Comparison of ENCODE assay signal across 8 mouse cellular contexts in the genomic region with DNA sequence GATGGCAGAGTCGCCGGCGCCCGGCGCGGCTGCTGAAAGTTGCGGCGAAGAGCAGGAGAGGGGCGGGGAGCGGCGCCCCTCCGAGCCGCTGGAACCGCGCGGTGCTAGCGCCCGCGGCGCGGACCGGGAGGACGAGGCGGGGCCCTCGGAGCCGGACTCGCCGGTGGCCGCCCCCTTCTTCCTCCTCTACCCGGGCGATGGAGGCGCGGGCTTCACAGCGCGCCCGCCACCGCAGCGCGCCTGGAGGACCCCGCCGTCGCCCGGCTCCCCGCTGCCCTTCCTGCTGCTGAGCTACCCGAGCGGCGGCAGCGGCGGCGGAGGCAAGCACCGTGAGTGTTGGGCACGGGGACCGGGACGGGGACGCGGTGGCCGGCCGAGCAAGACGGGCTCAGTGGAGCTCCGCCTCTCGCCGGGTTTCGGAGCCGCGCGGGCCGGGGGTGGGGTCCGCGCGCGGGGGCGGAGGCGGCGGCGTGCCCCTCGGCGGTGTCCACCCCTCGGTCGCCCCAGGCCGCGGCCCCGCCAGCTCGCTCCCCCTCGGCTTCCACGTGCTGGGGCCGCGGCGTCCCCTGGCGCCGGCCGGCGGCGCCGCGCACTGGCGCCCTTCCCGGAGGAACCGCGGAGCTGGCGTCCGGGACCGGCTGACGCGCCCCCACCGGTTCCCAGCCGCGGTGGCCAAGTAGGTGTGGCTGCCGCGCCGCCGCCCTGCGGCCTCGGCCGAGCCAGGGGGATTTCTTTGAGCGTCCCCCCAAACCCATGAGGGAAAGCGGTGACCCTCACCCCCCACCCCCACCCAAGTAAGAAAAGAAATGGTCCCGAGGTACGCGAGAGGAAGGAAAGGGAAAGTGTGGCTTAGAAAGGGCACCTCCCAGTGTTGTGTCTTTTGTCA. TPM values are rescaled to one million over a fixed set of nuclear protein-coding genes. Genes with fewer than 3 reads are reported as not detected.
DNase-seq lines count a peak whose midpoint lies in the region; ATAC-seq and TF ChIP-seq lines count a peak whose summit lies in the region.

No protein-coding gene starts in this region.

- peaks cover 13% of the 10 kb centered on the region for H3K4me1 ChIP-seq in embryonic facial prominence, embryonic 15.5 days
- H3K4me1 ChIP-seq in heart, embryonic 14.5 days (ENCODE audit: control insufficient read depth in 2 of 2, insufficient read depth in 2 of 2, low read length in 2 of 2) = peaks cover 0 to 12% of the 10 kb centered on the region in 2 experiments; a peak in 2 of 4 replicates
- peaks cover 3% of the 10 kb centered on the region; the same call in 1 of the 2 replicates for H3K4me1 ChIP-seq in kidney, postnatal 0 days (replicated peaks; ENCODE audit: insufficient read depth, low read length)
- no peaks in the 10 kb centered on the region for H3K4me1 ChIP-seq in lung, embryonic 14.5 days (ENCODE audit: insufficient read depth)
- H3K4me1 ChIP-seq in olfactory bulb, adult 2 months (ENCODE audit: control insufficient read depth, insufficient read depth, low read length) = peaks cover 4% of the 10 kb centered on the region

- H3K27ac ChIP-seq in embryonic facial prominence, embryonic 15.5 days (replicated peaks) = peak overlapping the region; percentile 90
- H3K27ac ChIP-seq in heart, embryonic 14.5 days (replicated peaks in 1 of 2; ENCODE audit: control insufficient read depth in 1 of 2, insufficient read depth in 1 of 2, low read depth in 2 of 2, low read length in 2 of 2) = peak overlapping the region; percentile 65 to 94
- peak overlapping the region; percentile 93 for H3K27ac ChIP-seq in kidney, postnatal 0 days
- peak overlapping the region; percentile 87 for H3K27ac ChIP-seq in lung, embryonic 14.5 days (ENCODE audit: low read depth)
- 0 out of 2 replicates have a peak overlapping the region, but pooled peaks have one; percentile 31 for H3K27ac ChIP-seq in olfactory bulb, adult 2 months (ENCODE audit: insufficient read depth, low read depth, low read length)

- no peaks in the 10 kb centered on the region for H3K27me3 ChIP-seq in embryonic facial prominence, embryonic 15.5 days
- H3K27me3 ChIP-seq in heart, embryonic 14.5 days (ENCODE audit: control insufficient read depth, insufficient read depth, low read length) = no peaks in the 10 kb centered on the region
- no peaks in the 10 kb centered on the region for H3K27me3 ChIP-seq in kidney, postnatal 0 days (ENCODE audit: insufficient read depth, low read length)
- H3K27me3 ChIP-seq in lung, embryonic 14.5 days (ENCODE audit: insufficient read depth, low read length) = no peaks in the 10 kb centered on the region

- H3K36me3 ChIP-seq in embryonic facial prominence, embryonic 15.5 days = 0 out of 2 replicates have a peak, but pooled peaks cover 5% of the 10 kb centered on the region
- H3K36me3 ChIP-seq in heart, embryonic 14.5 days (ENCODE audit: control insufficient read depth, insufficient read depth, low read length) = peaks cover 12% of the 10 kb centered on the region
- H3K36me3 ChIP-seq in kidney, postnatal 0 days (ENCODE audit: insufficient read depth, low read length) = no peaks in the 10 kb centered on the region
- H3K36me3 ChIP-seq in lung, embryonic 14.5 days (ENCODE audit: insufficient read depth) = peaks cover 2% of the 10 kb centered on the region; the same call in 1 of the 2 replicates

- 0 out of 2 replicates have a peak, but pooled peaks have one; percentile 19 for TF ChIP-seq POLR2A in olfactory bulb, adult 2 months (IDR thresholded peaks at IDR 0.05; ENCODE audit: insufficient read depth, low read depth, low read length)

- H3K9ac ChIP-seq in embryonic facial prominence, embryonic 15.5 days = peak overlapping the region; percentile 70
- H3K9ac ChIP-seq in heart, embryonic 14.5 days (ENCODE audit: low read length) = peak overlapping the region; percentile 87
- H3K9ac ChIP-seq in kidney, postnatal 0 days (ENCODE audit: low read depth, low read length) = peak overlapping the region; percentile 89
- H3K9ac ChIP-seq in lung, embryonic 14.5 days = peak overlapping the region; percentile 76

- H3K4me3 ChIP-seq in embryonic facial prominence, embryonic 15.5 days (replicated peaks) = peak overlapping the region; percentile 87
- peak overlapping the region; percentile 67 to 92 for H3K4me3 ChIP-seq in heart, embryonic 14.5 days (ENCODE audit: control insufficient read depth in 1 of 2, insufficient read depth in 1 of 2, low read depth in 1 of 2, low read length in 2 of 2)
- H3K4me3 ChIP-seq in kidney, postnatal 0 days (replicated peaks; ENCODE audit: low read depth, low read length) = peak overlapping the region; percentile 88
- H3K4me3 ChIP-seq in lung, embryonic 14.5 days (ENCODE audit: low read depth, low read length) = peak overlapping the region; percentile 82
- H3K4me3 ChIP-seq in olfactory bulb, adult 2 months (ENCODE audit: insufficient read depth, low read depth, low read length) = peak overlapping the region; percentile 84

- TF ChIP-seq CTCF in kidney, postnatal 0 days (IDR thresholded peaks at IDR 0.05; ENCODE audit: low read depth) = 0 out of 2 replicates have a peak, but pooled peaks have one; percentile 3
- TF ChIP-seq CTCF in lung, embryonic 14.5 days (IDR thresholded peaks at IDR 0.05; ENCODE audit: low read depth) = no peak
- no peak for TF ChIP-seq CTCF in olfactory bulb, adult 2 months (IDR thresholded peaks at IDR 0.05; ENCODE audit: insufficient read depth, low read depth, low read length)

- H3K9me3 ChIP-seq in embryonic facial prominence, embryonic 15.5 days (replicated peaks) = no peaks in the 10 kb centered on the region
- H3K9me3 ChIP-seq in heart, embryonic 14.5 days (ENCODE audit: control insufficient read depth, low read length) = no peaks in the 10 kb centered on the region
- H3K9me3 ChIP-seq in kidney, postnatal 0 days (replicated peaks; ENCODE audit: low read length) = no peaks in the 10 kb centered on the region
- no peaks in the 10 kb centered on the region for H3K9me3 ChIP-seq in lung, embryonic 14.5 days (ENCODE audit: low read depth, low read length)

- peak; percentile 83 to 86 for DNase-seq in adrenal gland, postnatal 36 days
- peak; percentile 57 for DNase-seq in kidney, postnatal 0 days (ENCODE audit: low spot score)
- peak; percentile 75 for DNase-seq in lung, embryonic 14.5 days
- peak; percentile 52 to 60 for DNase-seq in thymus, postnatal 36 days

- peak; percentile 42 for ATAC-seq in CD4-positive, CD25-positive, alpha-beta regulatory T cell, adult 4 months
- ATAC-seq in embryonic facial prominence, embryonic 15.5 days (ENCODE audit: insufficient number of reproducible peaks, low FRiP score, low TSS enrichment, low read depth) = peak; percentile 71
- ATAC-seq in heart, embryonic 14.5 days (ENCODE audit: insufficient number of reproducible peaks, insufficient read depth, low FRiP score, low read depth) = peak; percentile 75
- peak; percentile 65 for ATAC-seq in kidney, postnatal 0 days (replicated peaks; ENCODE audit: low FRiP score, low read depth)
- ATAC-seq in lung, embryonic 14.5 days (ENCODE audit: insufficient read depth) = peak; percentile 77

- peak overlapping the region; percentile 66 for H3K4me2 ChIP-seq in embryonic facial prominence, embryonic 15.5 days (replicated peaks)
- peak overlapping the region; percentile 84 for H3K4me2 ChIP-seq in heart, embryonic 14.5 days (ENCODE audit: low read length)
- H3K4me2 ChIP-seq in kidney, postnatal 0 days (ENCODE audit: low read length) = peak overlapping the region; percentile 86
- H3K4me2 ChIP-seq in lung, embryonic 14.5 days = peak overlapping the region; percentile 80

- WGBS in embryonic facial prominence, embryonic 15.5 days = 3% methylated on average over 61 of the region's 119 CpGs
- WGBS in heart, embryonic 14.5 days = under 1% methylated on average over 68 of the region's 119 CpGs
- WGBS in kidney, postnatal 0 days = under 1% methylated on average over 86 of the region's 119 CpGs
- WGBS in lung, embryonic 14.5 days = under 1% methylated on average over 90 of the region's 119 CpGs
- under 1% methylated on average over 114 of the region's 119 CpGs for WGBS in olfactory bulb, adult 2 months

RNA-seq across cellular contexts. Expression of gene Rufy3, which starts 0.6 kb away (rescaled TPM):
- 1 to 10 TPM; 2.6 to 3.2 TPM for polyA plus RNA-seq in CD4-positive, CD25-positive, alpha-beta regulatory T cell, adult 4 months (2017; shearing (Covaris generic))
- total RNA-seq in adrenal gland, postnatal 36 days (2021) = 10 to 100 TPM; 22.2 to 30.7 TPM
- polyA plus RNA-seq in embryonic facial prominence, embryonic 15.5 days (2015; fragmentation: Nextera tagmentation; extraction: Ambion mirVana) = 14.9 and 17.3 TPM in 2 replicates
- 15.6 and 16.5 TPM in 2 replicates for polyA plus RNA-seq in heart, embryonic 14.5 days (2014; fragmentation: Nextera tagmentation; extraction: Ambion mirVana)
- 17.9 and 18.8 TPM in 2 replicates for polyA plus RNA-seq in kidney, postnatal 0 days (2015; fragmentation: Nextera tagmentation; extraction: Ambion mirVana)
- 11.9 and 14.0 TPM in 2 replicates for polyA plus RNA-seq in lung, embryonic 14.5 days (2014; fragmentation: Nextera tagmentation; extraction: Ambion mirVana)
- polyA plus RNA-seq in olfactory bulb, adult 2 months (2012; ENCODE audit: insufficient read depth, insufficient read length, low replicate concordance, missing spikeins) = 110 TPM in 1 of 2 replicates, not detected in the other

RNA-seq across cellular contexts. Expression of gene Utp3, which starts 11.1 kb away (rescaled TPM):
- 10 to 100 TPM; 86.6 to 93.0 TPM for polyA plus RNA-seq in CD4-positive, CD25-positive, alpha-beta regulatory T cell, adult 4 months (2017; shearing (Covaris generic))
- 10 to 100 TPM; 32.5 to 34.2 TPM for total RNA-seq in adrenal gland, postnatal 36 days (2021)
- polyA plus RNA-seq in embryonic facial prominence, embryonic 15.5 days (2015; fragmentation: Nextera tagmentation; extraction: Ambion mirVana) = 68.3 and 72.3 TPM in 2 replicates
- 42.0 and 42.3 TPM in 2 replicates for polyA plus RNA-seq in heart, embryonic 14.5 days (2014; fragmentation: Nextera tagmentation; extraction: Ambion mirVana)
- polyA plus RNA-seq in kidney, postnatal 0 days (2015; fragmentation: Nextera tagmentation; extraction: Ambion mirVana) = 53.4 and 58.9 TPM in 2 replicates
- 66.8 and 67.9 TPM in 2 replicates for polyA plus RNA-seq in lung, embryonic 14.5 days (2014; fragmentation: Nextera tagmentation; extraction: Ambion mirVana)
- polyA plus RNA-seq in olfactory bulb, adult 2 months (2012; ENCODE audit: insufficient read depth, insufficient read length, low replicate concordance, missing spikeins) = not detected in 2 replicates

RNA-seq across cellular contexts. Expression of gene Jchain, which starts 37.7 kb away (rescaled TPM):
- polyA plus RNA-seq in CD4-positive, CD25-positive, alpha-beta regulatory T cell, adult 4 months (2017; shearing (Covaris generic)) = 1 to 10 TPM in 1 of 2 experiments, not detected in 1; 5.6 TPM
- total RNA-seq in adrenal gland, postnatal 36 days (2021) = under 1 TPM; 0.30 TPM
- 0.15 and 0.20 TPM in 2 replicates for polyA plus RNA-seq in embryonic facial prominence, embryonic 15.5 days (2015; fragmentation: Nextera tagmentation; extraction: Ambion mirVana)
- 0.11 TPM in 1 of 2 replicates, not detected in the other for polyA plus RNA-seq in heart, embryonic 14.5 days (2014; fragmentation: Nextera tagmentation; extraction: Ambion mirVana)
- 0.13 and 0.19 TPM in 2 replicates for polyA plus RNA-seq in kidney, postnatal 0 days (2015; fragmentation: Nextera tagmentation; extraction: Ambion mirVana)
- 0.22 TPM in 1 of 2 replicates, not detected in the other for polyA plus RNA-seq in lung, embryonic 14.5 days (2014; fragmentation: Nextera tagmentation; extraction: Ambion mirVana)
- not detected in 2 replicates for polyA plus RNA-seq in olfactory bulb, adult 2 months (2012; ENCODE audit: insufficient read depth, insufficient read length, low replicate concordance, missing spikeins)

Comparison
In these comparisons a context has a peak if more than half of its experiments do, and no peak if none do; other contexts are left out.
1. Peak in every context shown above with its lines: DNase-seq, ATAC-seq, H3K4me3 ChIP-seq and H3K27ac ChIP-seq.
2. H3K27ac ChIP-seq: peak in every context shown above with its lines; median percentile 93 in kidney, postnatal 0 days; 90 in embryonic facial prominence, embryonic 15.5 days; 87 in lung, embryonic 14.5 days; 80 in heart, embryonic 14.5 days; 31 in olfactory bulb, adult 2 months.
3. RNA of gene Utp3, which starts 11.1 kb away (polyA plus RNA-seq): 86.6 to 93.0 TPM in CD4-positive, CD25-positive, alpha-beta regulatory T cell, adult 4 months, 68.3 to 72.3 TPM in embryonic facial prominence, embryonic 15.5 days, 66.8 to 67.9 TPM in lung, embryonic 14.5 days, 53.4 to 58.9 TPM in kidney, postnatal 0 days and 42.0 to 42.3 TPM in heart, embryonic 14.5 days; not detected in olfactory bulb, adult 2 months; every median in the first group is over 10 times any median in the second.